Mouse (Mus musculus): Measurements from ENCODE around the gene Mical3. TPM values are rescaled to one million over a fixed set of nuclear protein-coding genes. Genes with fewer than 3 reads are reported as not detected.
"Not testable (repeated sequence)": the region's sequence is repeated elsewhere in the genome, so short reads cannot be mapped to it uniquely, and the experiment has no call there.

The Mical3 gene
- polyA plus RNA-seq, 1 experiment = 42.4 TPM

DNA sequence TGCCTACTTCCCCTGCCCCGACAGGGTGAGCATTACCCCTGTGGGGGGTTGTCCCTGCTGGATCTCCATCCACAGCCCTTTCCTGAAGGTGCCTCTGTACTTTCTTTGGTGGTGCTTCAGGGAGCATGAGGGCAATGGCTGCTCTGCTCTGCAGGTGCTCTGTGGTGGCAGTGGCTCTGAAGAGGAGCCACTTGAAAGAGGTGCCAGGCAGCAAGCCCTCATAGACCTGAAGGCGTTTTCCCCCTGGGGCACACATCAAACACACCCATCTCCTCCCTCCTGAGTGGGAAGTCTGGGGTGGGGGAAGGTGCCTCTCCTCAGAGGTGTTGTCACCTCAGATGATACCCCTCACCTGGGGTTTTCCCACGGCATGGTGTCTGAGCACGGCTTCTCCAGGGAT is 196.6 kb downstream of the Mical3 start:
- Histone ChIP-seq H3K4me3 (ENCODE audit: insufficient read depth, low read depth, low read length) (no peak overlapping the region), H3K27ac (replicated peaks; ENCODE audit: low read depth, low read length) (no peak overlapping the region), H3K4me1 (ENCODE audit: control insufficient read depth, insufficient read depth, insufficient read length, low read length) (0 out of 2 replicates have a peak, but pooled peaks cover 2% of the 10 kb centered on the region)

- Histone ChIP-seq H3K27ac (replicated peaks; ENCODE audit: low read depth, low read length) (no peak overlapping the region), H3K4me1 (ENCODE audit: control insufficient read depth, insufficient read depth, insufficient read length, low read length) (0 out of 2 replicates have a peak, but pooled peaks cover 2% of the 10 kb centered on the region), H3K4me3 (ENCODE audit: insufficient read depth, low read depth, low read length) (no peak overlapping the region)
These were observed 197.1 kb downstream of the Mical3 start for GRCm38 (mm10) chr6:120933670-120934069.

DNA sequence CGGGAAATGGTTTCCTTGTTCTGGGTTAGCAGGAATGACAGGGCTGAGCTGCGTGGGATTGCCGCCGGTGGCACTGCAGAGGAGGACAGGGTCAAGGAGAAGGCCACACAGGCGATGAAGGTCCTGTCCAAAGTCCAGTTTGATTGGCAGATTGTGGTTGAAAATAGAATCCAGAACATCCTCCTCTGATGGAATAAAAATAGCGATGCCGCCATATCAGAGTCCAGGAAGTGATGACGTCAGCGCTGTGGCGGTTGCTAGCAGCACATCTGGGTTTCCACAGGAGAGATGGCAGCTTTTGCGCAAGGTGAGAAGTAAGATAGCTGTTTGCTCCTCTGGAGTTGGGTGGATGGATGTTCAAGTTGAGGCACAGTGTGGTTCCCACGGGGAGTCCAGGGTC is 198.2 kb downstream of the Mical3 start:
- Histone ChIP-seq H3K27ac (replicated peaks; ENCODE audit: low read depth, low read length) (no peak overlapping the region), H3K4me1 (ENCODE audit: control insufficient read depth, insufficient read depth, insufficient read length, low read length) (peaks cover 5% of the 10 kb centered on the region), H3K4me3 (ENCODE audit: insufficient read depth, low read depth, low read length) (no peak overlapping the region)

- H3K4me3 ChIP-seq (ENCODE audit: insufficient read depth, low read depth, low read length) = no peak overlapping the region
- H3K4me1 ChIP-seq (ENCODE audit: control insufficient read depth, insufficient read depth, insufficient read length, low read length) = peaks cover 7% of the 10 kb centered on the region
- no peak overlapping the region for H3K27ac ChIP-seq (replicated peaks; ENCODE audit: low read depth, low read length)
These were observed 200.1 kb downstream of the Mical3 start for GRCm38 (mm10) chr6:120930450-120931306.

DNA sequence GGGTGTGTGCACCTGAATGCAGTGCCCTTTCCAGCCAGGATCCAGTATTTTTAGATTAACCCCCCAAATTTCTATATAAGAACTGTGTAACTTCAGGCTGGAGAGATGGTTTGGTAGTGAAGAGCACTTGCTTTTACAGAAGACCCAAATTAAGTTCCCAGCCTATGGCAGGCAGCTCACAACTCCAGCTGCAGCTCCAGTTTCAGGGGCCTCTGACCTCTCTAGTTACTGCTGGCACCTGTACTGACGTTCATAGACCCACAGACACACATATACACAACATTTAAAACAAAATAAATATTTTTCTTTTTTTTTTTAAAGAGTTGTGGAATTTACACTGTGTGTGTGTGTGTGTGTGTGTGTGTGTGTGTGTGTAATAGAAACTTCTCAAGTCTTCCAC is 201.4 kb downstream of the Mical3 start:
- Histone ChIP-seq H3K27ac (replicated peaks; ENCODE audit: low read depth, low read length) (no peak overlapping the region), H3K4me3 (ENCODE audit: insufficient read depth, low read depth, low read length) (no peak overlapping the region), H3K4me1 (ENCODE audit: control insufficient read depth, insufficient read depth, insufficient read length, low read length) (peaks cover 7% of the 10 kb centered on the region)

DNA sequence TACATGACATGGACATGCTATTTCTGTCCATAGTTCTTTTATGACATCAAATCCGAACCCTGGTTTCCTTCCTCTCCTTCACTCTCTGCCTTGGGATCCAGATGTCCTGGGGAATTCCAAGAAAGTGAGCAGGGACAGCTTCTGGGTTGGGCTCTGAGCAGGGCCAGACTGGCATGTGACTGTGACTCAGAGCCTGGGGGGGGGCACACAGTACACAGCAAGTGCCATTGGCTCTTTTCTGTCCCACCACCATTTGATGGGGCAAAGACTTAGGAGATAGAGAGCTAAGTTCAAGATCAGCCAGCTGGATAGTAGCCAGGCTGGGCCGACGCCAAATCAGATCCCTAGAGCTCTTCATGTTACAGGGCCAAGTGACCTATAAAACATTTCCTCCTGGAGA is 203.0 kb downstream of the Mical3 start:
- H3K4me3 ChIP-seq (ENCODE audit: insufficient read depth, low read depth, low read length) = no peak overlapping the region
- peaks cover 7% of the 10 kb centered on the region for H3K4me1 ChIP-seq (ENCODE audit: control insufficient read depth, insufficient read depth, insufficient read length, low read length)
- no peak overlapping the region for H3K27ac ChIP-seq (replicated peaks; ENCODE audit: low read depth, low read length)

DNA sequence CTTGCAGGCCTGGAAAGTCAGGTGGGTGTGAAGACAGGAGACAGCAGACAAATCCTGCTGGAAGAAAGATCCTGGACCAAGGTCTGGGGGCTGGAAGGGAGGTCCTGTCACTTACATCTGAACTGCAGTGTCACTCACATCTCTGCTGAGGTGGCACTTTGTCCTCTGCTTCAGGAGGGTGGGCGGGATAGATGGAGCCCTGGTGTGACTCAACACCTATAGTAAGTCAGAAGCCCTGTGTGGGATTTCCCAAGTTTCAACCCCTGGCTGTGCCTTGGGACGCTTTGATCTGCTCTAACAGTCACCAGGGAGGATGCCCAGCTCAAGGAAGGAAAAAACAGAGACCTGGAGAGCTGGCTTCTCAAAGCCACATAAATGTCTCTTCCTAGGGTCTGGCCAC is 203.9 kb downstream of the Mical3 start:
- H3K27ac ChIP-seq (replicated peaks; ENCODE audit: low read depth, low read length) = no peak overlapping the region
- H3K4me3 ChIP-seq (ENCODE audit: insufficient read depth, low read depth, low read length) = no peak overlapping the region
- H3K4me1 ChIP-seq (ENCODE audit: control insufficient read depth, insufficient read depth, insufficient read length, low read length) = peaks cover 6% of the 10 kb centered on the region

DNA sequence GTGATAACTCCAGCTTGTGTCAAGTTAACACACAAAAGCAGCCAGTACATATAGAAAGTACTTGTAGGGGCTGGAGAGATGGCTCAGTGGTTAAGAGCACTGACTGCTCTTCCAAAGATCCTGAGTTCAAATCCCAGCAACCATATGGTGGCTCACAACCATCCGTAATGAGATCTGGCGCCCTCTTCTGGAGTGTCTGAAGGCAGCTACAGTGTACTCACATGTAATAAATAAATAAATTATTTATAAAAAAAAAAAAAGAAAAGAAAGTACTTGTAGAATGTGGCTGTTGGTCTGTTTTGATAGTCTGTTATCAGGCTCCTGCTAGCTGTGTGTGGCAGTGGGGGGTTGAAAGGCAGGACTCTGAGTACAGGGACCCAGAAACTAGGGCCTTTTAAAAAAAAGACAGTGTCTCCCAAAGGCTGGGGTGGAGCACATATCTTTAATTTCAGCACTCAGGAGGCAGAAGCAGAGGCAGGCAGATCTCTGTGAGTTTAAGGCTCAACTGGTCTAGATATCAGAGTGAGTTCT is 205.9 kb downstream of the Mical3 start:
- H3K27ac ChIP-seq (replicated peaks; ENCODE audit: low read depth, low read length); H3K4me3 ChIP-seq (ENCODE audit: insufficient read depth, low read depth, low read length); H3K4me1 ChIP-seq (ENCODE audit: control insufficient read depth, insufficient read depth, insufficient read length, low read length): not testable (repeated sequence)

- H3K4me3 ChIP-seq (ENCODE audit: insufficient read depth, low read depth, low read length) = no peak overlapping the region
These were observed 212.8 kb downstream of the Mical3 start for GRCm38 (mm10) chr6:120917975-120918374.

GRCm38 (mm10) chr6:120916972-120917881 is 213.6 kb downstream of the Mical3 start:
- H3K4me1 ChIP-seq (ENCODE audit: control insufficient read depth, insufficient read depth, insufficient read length, low read length) = peaks cover 12% of the 10 kb centered on the region; the same call in 1 of the 2 replicates
- H3K4me3 ChIP-seq (ENCODE audit: insufficient read depth, low read depth, low read length) = peak overlapping the region; percentile 85
- H3K27ac ChIP-seq (replicated peaks; ENCODE audit: low read depth, low read length) = peak overlapping the region; percentile 26

More at GRCm38 (mm10) chr6:120917975-120918374, 212.8 kb downstream of the Mical3 start:
- Histone ChIP-seq H3K4me1 (ENCODE audit: control insufficient read depth, insufficient read depth, insufficient read length, low read length) (peaks cover 10% of the 10 kb centered on the region; the same call in 1 of the 2 replicates), H3K27ac (replicated peaks; ENCODE audit: low read depth, low read length) (no peak overlapping the region)

DNA sequence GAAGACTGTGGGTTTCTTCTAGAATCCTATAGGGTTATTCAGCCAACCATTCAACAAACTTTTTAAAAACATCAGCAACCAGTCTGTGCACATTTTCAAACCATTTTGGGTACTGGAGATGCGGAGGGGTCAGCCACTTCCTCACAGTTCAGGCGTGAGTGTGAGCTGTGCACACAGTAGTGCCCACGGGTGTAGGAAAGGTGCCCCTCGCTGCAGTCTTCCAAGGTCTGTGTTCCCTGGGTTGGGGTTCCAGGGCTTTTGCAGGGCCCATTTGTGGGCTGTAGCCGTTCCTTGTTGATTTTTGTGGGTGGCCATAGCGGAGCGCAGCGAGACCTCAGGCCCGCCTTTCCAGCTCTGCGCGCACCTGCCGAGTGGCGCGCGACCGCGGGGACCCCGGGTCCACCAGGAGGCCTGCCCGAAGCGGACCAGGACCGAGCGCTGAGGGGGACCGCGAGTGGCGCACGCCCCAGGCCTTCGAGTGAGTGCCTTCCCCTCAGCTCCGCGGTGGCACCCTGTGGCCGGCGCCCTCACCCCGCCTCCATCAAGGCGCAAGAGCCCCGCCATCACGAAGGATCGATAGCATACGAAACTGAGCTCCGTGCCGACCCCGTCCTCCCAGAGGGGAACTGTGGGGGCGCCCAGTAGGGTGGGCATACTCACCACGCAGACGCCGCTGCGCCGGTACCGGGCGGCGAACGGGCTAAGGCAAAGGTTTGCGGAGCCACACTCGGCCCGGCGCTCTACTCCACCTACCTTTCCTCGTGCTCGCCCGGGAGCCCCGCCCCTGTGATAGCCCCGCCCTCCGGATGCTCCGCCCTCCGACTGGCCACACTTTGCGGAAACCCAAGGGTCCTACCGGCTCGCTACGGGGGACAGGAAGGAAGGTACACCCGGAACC is 214.5 kb downstream of the Mical3 start, which contains the start of gene Bid:
TSS of gene Bid (minus strand) at position 780 of the 898 bp plus-strand sequence.
- Histone ChIP-seq H3K4me1 (ENCODE audit: control insufficient read depth, insufficient read depth, insufficient read length, low read length) (peaks cover 18% of the 10 kb centered on the region), H3K27ac (replicated peaks; ENCODE audit: low read depth, low read length) (peak within 1 kb of the TSS; percentile 26), H3K4me3 (ENCODE audit: insufficient read depth, low read depth, low read length) (peak within 1 kb of the TSS; percentile 85)

DNA sequence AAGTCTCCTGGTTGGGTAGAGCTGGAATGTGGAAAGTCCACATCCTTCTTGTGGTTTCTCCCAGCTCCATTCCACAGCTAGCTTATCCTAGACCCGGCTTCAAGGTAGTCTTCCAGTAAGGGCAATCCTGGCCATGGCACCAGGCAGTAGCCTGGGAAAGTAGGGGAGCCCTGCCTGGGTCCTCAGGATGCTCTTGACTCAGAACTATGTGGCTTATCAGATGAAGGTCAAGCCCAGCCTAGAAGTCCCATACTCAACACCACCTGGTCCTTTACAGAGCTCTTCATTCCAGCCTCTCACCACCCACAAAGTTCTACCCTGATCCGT is 215.2 kb downstream of the Mical3 start:
- peaks cover 24% of the 10 kb centered on the region for H3K4me1 ChIP-seq (ENCODE audit: control insufficient read depth, insufficient read depth, insufficient read length, low read length)
- H3K27ac ChIP-seq (replicated peaks; ENCODE audit: low read depth, low read length) = no peak overlapping the region
- peak overlapping the region; percentile 85; the same call in 1 of the 2 replicates for H3K4me3 ChIP-seq (ENCODE audit: insufficient read depth, low read depth, low read length)

- Histone ChIP-seq H3K27ac (replicated peaks; ENCODE audit: low read depth, low read length) (no peak overlapping the region), H3K4me1 (ENCODE audit: control insufficient read depth, insufficient read depth, insufficient read length, low read length) (peaks cover 24% of the 10 kb centered on the region), H3K4me3 (ENCODE audit: insufficient read depth, low read depth, low read length) (0 out of 2 replicates have a peak overlapping the region, but pooled peaks have one; percentile 85)
These were observed 215.7 kb downstream of the Mical3 start for GRCm38 (mm10) chr6:120914911-120915648.

DNA sequence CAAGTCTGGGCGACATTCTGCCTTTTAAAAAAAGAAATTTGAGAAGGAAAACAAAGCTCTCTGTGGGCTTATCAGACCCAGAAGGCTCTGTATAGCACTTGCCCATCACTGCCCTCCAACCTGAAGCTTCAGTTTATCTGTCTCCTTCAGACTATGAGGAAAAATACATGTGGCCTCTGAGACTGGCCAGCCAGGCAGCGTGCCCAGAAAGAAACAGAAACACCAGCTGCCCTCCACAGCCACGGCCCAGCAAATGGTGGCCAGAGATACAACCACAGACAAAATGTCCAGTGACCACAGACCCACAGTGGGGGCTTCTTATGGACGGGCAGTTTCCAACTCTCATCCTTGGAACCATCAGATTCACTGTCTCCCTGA is 216.3 kb downstream of the Mical3 start:
- peaks cover 24% of the 10 kb centered on the region for H3K4me1 ChIP-seq (ENCODE audit: control insufficient read depth, insufficient read depth, insufficient read length, low read length)
- H3K27ac ChIP-seq (replicated peaks; ENCODE audit: low read depth, low read length) = no peak overlapping the region

More for the DNA sequence above, 216.3 kb downstream of the Mical3 start:
- no peak overlapping the region for H3K4me3 ChIP-seq (ENCODE audit: insufficient read depth, low read depth, low read length)
